Mouse (Mus musculus): ENCODE results near the gene Scube1. TPM values are rescaled to one million over a fixed set of nuclear protein-coding genes. Genes with fewer than 3 reads are reported as not detected.

Scube1 gene
- total and polyA plus RNA-seq, 3 experiments, result not detected

DNA sequence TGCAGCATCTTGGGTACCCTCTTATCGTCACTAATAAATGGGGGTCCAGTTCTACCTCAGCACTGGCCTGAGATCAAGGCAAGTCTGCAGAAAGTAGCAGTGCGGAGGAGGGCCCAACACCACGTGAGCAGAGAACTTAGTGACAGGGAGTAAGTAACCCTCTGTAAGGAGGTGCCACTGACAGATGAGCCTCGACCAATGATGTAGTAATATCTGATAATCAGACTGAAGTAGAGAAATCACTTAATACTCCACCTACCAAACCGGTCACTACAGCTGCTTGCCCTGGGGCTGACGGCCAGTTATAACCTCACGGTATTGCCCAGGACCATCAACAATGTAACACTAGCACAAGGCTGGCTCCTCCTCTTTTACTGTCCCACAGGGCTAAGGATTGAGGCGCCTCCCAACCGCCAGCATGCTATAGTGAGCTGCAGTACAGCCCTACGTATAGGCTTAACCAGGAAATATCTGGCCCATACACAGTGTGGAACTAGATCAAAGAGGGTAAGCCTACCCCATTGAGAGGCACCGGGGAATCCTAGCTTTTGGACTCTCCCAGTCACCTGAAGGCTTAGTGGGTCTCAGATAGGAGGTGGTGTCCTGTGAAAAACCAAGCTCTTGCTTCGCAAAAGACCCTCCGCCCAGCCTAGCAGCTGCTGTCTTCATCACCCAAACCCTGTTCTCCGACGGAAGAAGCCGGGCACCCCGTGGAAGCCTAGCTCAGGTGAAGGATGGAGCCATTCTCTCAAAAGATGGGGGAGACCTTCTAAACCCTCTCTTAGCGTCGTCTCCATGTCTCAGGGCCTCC lies 130.9 kb downstream of the Scube1 start (continued):
- no peak for TF ChIP-seq POLR2AphosphoS5 (IDR thresholded peaks at IDR 0.05; ENCODE audit: borderline replicate concordance, low read depth, low read length)
- TF ChIP-seq MAX (IDR thresholded peaks at IDR 0.05; ENCODE audit: low read length), result peak; percentile 82
- 0 out of 4 replicates have a peak, but pooled peaks of 1 of the 2 experiments have one; percentile 45 for TF ChIP-seq USF2 (IDR thresholded peaks at IDR 0.05; ENCODE audit: borderline replicate concordance in 1 of 2, insufficient read depth in 1 of 2, low read depth in 1 of 2, low read length in 2 of 2)
- TF ChIP-seq ZMIZ1 (IDR thresholded peaks at IDR 0.05; ENCODE audit: low read depth, low read length), result peak; percentile 36; the same call in 1 of the 2 replicates
- no peak for TF ChIP-seq NRF1 (IDR thresholded peaks at IDR 0.05; ENCODE audit: insufficient read depth, low read depth, low read length, poor library complexity, severe bottlenecking)
- no peak for TF ChIP-seq TAL1 (IDR thresholded peaks at IDR 0.05; ENCODE audit: low read length)
- TF ChIP-seq GABPA (IDR thresholded peaks at IDR 0.05; ENCODE audit: low read depth, low read length), result no peak
- TF ChIP-seq EP300 (IDR thresholded peaks at IDR 0.05; ENCODE audit: low read depth in 1 of 2, low read length in 2 of 2), result peak in 1 of 2 experiments; percentile 40; a peak in 1 of 4 replicates
- TF ChIP-seq SIN3A (IDR thresholded peaks at IDR 0.05; ENCODE audit: low read length), result peak; percentile 53; the same call in 1 of the 2 replicates
- TF ChIP-seq MEF2A (IDR thresholded peaks at IDR 0.05; ENCODE audit: extremely low read depth, insufficient replicate concordance, low read depth, low read length, poor library complexity, severe bottlenecking), result no peak
- TF ChIP-seq HCFC1 (IDR thresholded peaks at IDR 0.05; ENCODE audit: low read depth, low read length), result no peak
- TF ChIP-seq ZC3H11A (IDR thresholded peaks at IDR 0.05; ENCODE audit: low read depth, low read length), result no peak
- TF ChIP-seq POLR2AphosphoS2 (IDR thresholded peaks at IDR 0.05; ENCODE audit: low read length), result no peak
- TF ChIP-seq SMC3 (IDR thresholded peaks at IDR 0.05; ENCODE audit: low read depth, low read length), result no peak
- 0 out of 2 replicates have a peak, but pooled peaks have one; percentile 3 for TF ChIP-seq TCF12 (IDR thresholded peaks at IDR 0.05; ENCODE audit: low read depth, low read length)
- TF ChIP-seq MAZ (IDR thresholded peaks at IDR 0.05; ENCODE audit: low read depth, low read length), result no peak
- TF ChIP-seq POLR2A (IDR thresholded peaks at IDR 0.05; ENCODE audit: control insufficient read depth in 1 of 2, insufficient read depth in 1 of 2, low read depth in 1 of 2, low read length in 2 of 2, poor library complexity in 1 of 2), result peak in 1 of 2 experiments; percentile 11; a peak in 2 of 4 replicates
- TF ChIP-seq JUND (IDR thresholded peaks at IDR 0.05; ENCODE audit: low read depth, low read length), result no peak
- TF ChIP-seq ZKSCAN1 (IDR thresholded peaks at IDR 0.05; ENCODE audit: low read depth, low read length), result no peak
- TF ChIP-seq RAD21 (IDR thresholded peaks at IDR 0.05; ENCODE audit: low read depth, low read length), result no peak
- peak; percentile 83 for TF ChIP-seq USF1 (IDR thresholded peaks at IDR 0.05; ENCODE audit: low read depth, low read length)

GRCm38 (mm10) chr15:83593189-83593585 lies 131.6 kb downstream of the Scube1 start:
- no peaks in the 10 kb centered on the region for H3K9me3 ChIP-seq (replicated peaks; ENCODE audit: insufficient read depth, low read length)
- H3K4me3 ChIP-seq (ENCODE audit: control insufficient read depth in 1 of 2, insufficient read depth in 1 of 2, low read depth in 2 of 2, low read length in 2 of 2), result peak overlapping the region; percentile 59 to 80
- peaks cover 43% of the 10 kb centered on the region for H3K79me2 ChIP-seq (ENCODE audit: control insufficient read depth, insufficient read depth, low read length, poor library complexity)
- H3K9ac ChIP-seq (ENCODE audit: control insufficient read depth, low read depth, low read length, poor library complexity, severe bottlenecking), result peak overlapping the region; percentile 86
- no peak for DNase-seq (ENCODE audit: low read depth, low spot score)
- H3K36me3 ChIP-seq (ENCODE audit: control insufficient read depth in 1 of 2, insufficient read depth in 2 of 2, low read length in 2 of 2), result peaks cover 3 to 20% of the 10 kb centered on the region in 2 experiments
- H3K27me3 ChIP-seq (ENCODE audit: control insufficient read depth in 1 of 2, insufficient read depth in 2 of 2, low read length in 2 of 2), result no peaks in the 10 kb centered on the region
- no peak for TF ChIP-seq JUND (IDR thresholded peaks at IDR 0.05; ENCODE audit: low read depth, low read length)
- TF ChIP-seq CHD1 (IDR thresholded peaks at IDR 0.05; ENCODE audit: low read depth, low read length), result no peak
- no peak for TF ChIP-seq MAX (IDR thresholded peaks at IDR 0.05; ENCODE audit: low read length)
- TF ChIP-seq USF2 (IDR thresholded peaks at IDR 0.05; ENCODE audit: borderline replicate concordance in 1 of 2, insufficient read depth in 1 of 2, low read depth in 1 of 2, low read length in 2 of 2), result no peak
- no peak for TF ChIP-seq NRF1 (IDR thresholded peaks at IDR 0.05; ENCODE audit: insufficient read depth, low read depth, low read length, poor library complexity, severe bottlenecking)
- TF ChIP-seq ZNF384 (IDR thresholded peaks at IDR 0.05; ENCODE audit: low read depth, low read length), result no peak
- TF ChIP-seq EP300 (IDR thresholded peaks at IDR 0.05; ENCODE audit: low read depth in 1 of 2, low read length in 2 of 2), result no peak
- no peak for TF ChIP-seq CTCF (IDR thresholded peaks at IDR 0.05 in 2 of 3, conservative IDR thresholded peaks at IDR 0.05 in 1 of 3; ENCODE audit: control insufficient read depth in 1 of 3, insufficient read depth in 1 of 3, low read depth in 2 of 3, low read length in 3 of 3, poor library complexity in 1 of 3, severe bottlenecking in 1 of 3)
- TF ChIP-seq SIN3A (IDR thresholded peaks at IDR 0.05; ENCODE audit: low read length), result no peak
- no peak for TF ChIP-seq UBTF (IDR thresholded peaks at IDR 0.05; ENCODE audit: borderline replicate concordance, insufficient read depth, low read depth, low read length)
- TF ChIP-seq POLR2AphosphoS5 (IDR thresholded peaks at IDR 0.05; ENCODE audit: borderline replicate concordance, low read depth, low read length), result no peak
- no peak for TF ChIP-seq ZKSCAN1 (IDR thresholded peaks at IDR 0.05; ENCODE audit: low read depth, low read length)
- no peak for TF ChIP-seq USF1 (IDR thresholded peaks at IDR 0.05; ENCODE audit: low read depth, low read length)
- no peak for TF ChIP-seq ETS1 (IDR thresholded peaks at IDR 0.05; ENCODE audit: low read depth, low read length)
- TF ChIP-seq MEF2A (IDR thresholded peaks at IDR 0.05; ENCODE audit: extremely low read depth, insufficient replicate concordance, low read depth, low read length, poor library complexity, severe bottlenecking), result no peak
- no peak for TF ChIP-seq BHLHE40 (IDR thresholded peaks at IDR 0.05; ENCODE audit: borderline replicate concordance, low read depth, low read length)
- TF ChIP-seq MYC (IDR thresholded peaks at IDR 0.05; ENCODE audit: low read depth, low read length), result no peak
- TF ChIP-seq CHD2 (IDR thresholded peaks at IDR 0.05; ENCODE audit: low read length), result no peak
- TF ChIP-seq SMC3 (IDR thresholded peaks at IDR 0.05; ENCODE audit: low read depth, low read length), result no peak
- TF ChIP-seq E2F4 (IDR thresholded peaks at IDR 0.05; ENCODE audit: borderline replicate concordance, low read depth, low read length), result no peak
- H3K4me1 ChIP-seq (ENCODE audit: control insufficient read depth in 1 of 2, insufficient read depth in 2 of 2, low read length in 2 of 2), result peaks cover 17 to 23% of the 10 kb centered on the region in 2 experiments
- H3K27ac ChIP-seq (ENCODE audit: control insufficient read depth, low read depth, low read length), result peak overlapping the region; percentile 95
